Comparison of ENCODE assay signal across 12 mouse cellular contexts in genomic region chr2:25656691-25657090, GRCm38 (mm10). TPM values are rescaled to one million over a fixed set of nuclear protein-coding genes. Genes with fewer than 3 reads are reported as not detected.
A peak's percentile ranks its signal among the peaks of the same experiment; 100 is the strongest.
DNase-seq lines count a peak whose midpoint lies in the region; ATAC-seq lines count a peak whose summit lies in the region.
"Had no signal": no experiment of that assay in that cellular context is flagged by ENCODE, and none has a peak within 500 bp of the region (broad histone marks: within the 10 kb centered on the region; RNA-seq: fewer than 3 reads in every experiment).

No protein-coding gene starts in this region.

- no peaks in the 10 kb centered on the region for H3K36me3 ChIP-seq in heart, embryonic 12.5 days
- H3K36me3 ChIP-seq: liver, embryonic 15.5 days had no signal

- no peak for ATAC-seq in heart, embryonic 12.5 days (ENCODE audit: insufficient number of reproducible peaks, low FRiP score)

- H3K9me3 ChIP-seq in heart, embryonic 12.5 days (replicated peaks), result no peaks in the 10 kb centered on the region
- H3K9me3 ChIP-seq: liver, embryonic 15.5 days had no signal

- peak; percentile 94 for DNase-seq in heart, adult 11 months
- DNase-seq in ovary, postnatal 14 days (ENCODE audit: low spot score), result peak; percentile 7
- DNase-seq in ovary, postnatal 10 days (ENCODE audit: low spot score), result no peak
- DNase-seq in fibroblast of lung, adult 2 months (ENCODE audit: low read depth), result peak; percentile 36
- peak; percentile 23 for DNase-seq in right cerebral cortex, postnatal 4 days
- no peak for DNase-seq in natural killer cell, adult 2 months (ENCODE audit: low spot score in 2 of 2)
- DNase-seq: thymus, postnatal 14 days had no signal

- WGBS in heart, embryonic 12.5 days, result 78% methylated on average over 4 of the region's 4 CpGs

- H3K27me3 ChIP-seq in heart, embryonic 12.5 days (replicated peaks), result peaks cover 26% of the 10 kb centered on the region

- H3K4me2 ChIP-seq in heart, embryonic 12.5 days, result no peak overlapping the region
- H3K4me2 ChIP-seq: liver, embryonic 15.5 days had no signal

- H3K27ac ChIP-seq in heart, embryonic 12.5 days (ENCODE audit: poor library complexity, severe bottlenecking), result no peak overlapping the region
- H3K27ac ChIP-seq: liver, embryonic 15.5 days had no signal

- no peak overlapping the region for H3K9ac ChIP-seq in heart, embryonic 12.5 days
- H3K9ac ChIP-seq: liver, embryonic 15.5 days had no signal

- H3K4me3 ChIP-seq in heart, embryonic 12.5 days, result no peak overlapping the region
- H3K4me3 ChIP-seq: liver, embryonic 15.5 days had no signal

- H3K4me1 ChIP-seq in heart, embryonic 12.5 days (replicated peaks), result no peaks in the 10 kb centered on the region
- H3K4me1 ChIP-seq: liver, embryonic 15.5 days had no signal

RNA-seq across cellular contexts. Expression of gene Lcn5, which starts 1.1 kb away (rescaled TPM):
- polyA plus RNA-seq in heart, embryonic 12.5 days (2016; fragmentation: Nextera tagmentation; extraction: Ambion mirVana), result not detected in 2 replicates
- polyA plus RNA-seq: cortical plate, adult 2 months; frontal cortex, adult 2 months; intestine, embryonic 14.5 days; liver, embryonic 15.5 days had no signal

RNA-seq across cellular contexts. Expression of gene Lcn8, which starts 3.8 kb away (rescaled TPM):
- not detected in 2 replicates for polyA plus RNA-seq in heart, embryonic 12.5 days (2016; fragmentation: Nextera tagmentation; extraction: Ambion mirVana)
- polyA plus RNA-seq: cortical plate, adult 2 months; frontal cortex, adult 2 months; intestine, embryonic 14.5 days; liver, embryonic 15.5 days had no signal

RNA-seq across cellular contexts. Expression of gene Lcn6, which starts 19.9 kb away (rescaled TPM):
- not detected in 2 replicates for polyA plus RNA-seq in heart, embryonic 12.5 days (2016; fragmentation: Nextera tagmentation; extraction: Ambion mirVana)
- polyA plus RNA-seq: cortical plate, adult 2 months; frontal cortex, adult 2 months; intestine, embryonic 14.5 days; liver, embryonic 15.5 days had no signal

RNA-seq across cellular contexts. Expression of gene Lcn10, which starts 25.8 kb away (rescaled TPM):
- not detected in 2 replicates for polyA plus RNA-seq in heart, embryonic 12.5 days (2016; fragmentation: Nextera tagmentation; extraction: Ambion mirVana)
- polyA plus RNA-seq: cortical plate, adult 2 months; frontal cortex, adult 2 months; intestine, embryonic 14.5 days; liver, embryonic 15.5 days had no signal

RNA-seq across cellular contexts. Expression of gene Fcna, which starts 28.9 kb away (rescaled TPM):
- 0.63 and 1.1 TPM in 2 replicates for polyA plus RNA-seq in heart, embryonic 12.5 days (2016; fragmentation: Nextera tagmentation; extraction: Ambion mirVana)

Comparison
In these comparisons a context has a peak if more than half of its experiments do, and no peak if none do; other contexts are left out.
1. DNase-seq: peak in heart, adult 11 months (single experiment), ovary, postnatal 14 days (single experiment), fibroblast of lung, adult 2 months (single experiment) and right cerebral cortex, postnatal 4 days (single experiment); none in ovary, postnatal 10 days (single experiment) and natural killer cell, adult 2 months (0 of 2).